Mouse (Mus musculus): ENCODE data around the gene Rsph10b.

The Rsph10b gene

DNA sequence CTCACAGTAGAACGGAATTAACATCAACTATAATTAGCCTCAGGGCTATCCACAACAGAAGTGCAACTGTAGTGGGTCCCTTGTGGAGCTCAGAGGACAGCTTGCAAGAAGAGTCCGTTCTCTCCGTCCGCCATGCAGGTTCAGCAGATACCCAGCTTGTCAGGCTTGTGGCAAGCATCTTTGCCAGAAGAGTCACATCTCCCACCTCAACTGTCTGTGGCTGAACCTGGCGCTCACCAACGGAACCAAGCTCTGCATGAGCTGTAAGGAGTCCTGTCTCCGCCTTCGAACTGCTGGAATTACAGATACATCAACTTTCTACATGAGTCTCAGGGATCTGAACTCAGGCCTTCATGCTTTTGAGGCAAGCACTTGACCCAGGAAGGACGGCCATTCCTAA is 3.3 kb downstream of the Rsph10b start:
- DNase-seq (ENCODE audit: low spot score) = no peak

DNA sequence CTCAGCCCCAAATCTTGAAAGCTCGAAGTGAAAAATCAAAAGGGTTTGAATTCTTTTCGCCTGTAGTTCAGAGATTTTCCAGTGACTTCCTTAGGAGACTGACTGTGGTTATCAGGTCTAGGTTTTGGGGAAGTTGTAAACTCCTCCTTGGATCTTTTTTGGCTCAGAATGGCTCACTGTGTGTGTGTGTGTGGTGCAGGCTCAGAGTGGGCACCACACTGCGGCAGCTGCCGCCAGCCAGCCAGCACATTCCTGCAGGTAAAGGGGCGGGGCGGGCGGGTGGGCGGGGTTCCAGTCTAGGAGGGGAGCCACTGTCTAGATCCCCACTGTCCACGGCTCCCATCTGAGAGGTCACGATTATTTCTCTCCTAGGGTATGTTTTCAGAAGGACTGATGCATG is 8.8 kb downstream of the Rsph10b start:
- DNase-seq (ENCODE audit: low spot score) = no peak

DNA sequence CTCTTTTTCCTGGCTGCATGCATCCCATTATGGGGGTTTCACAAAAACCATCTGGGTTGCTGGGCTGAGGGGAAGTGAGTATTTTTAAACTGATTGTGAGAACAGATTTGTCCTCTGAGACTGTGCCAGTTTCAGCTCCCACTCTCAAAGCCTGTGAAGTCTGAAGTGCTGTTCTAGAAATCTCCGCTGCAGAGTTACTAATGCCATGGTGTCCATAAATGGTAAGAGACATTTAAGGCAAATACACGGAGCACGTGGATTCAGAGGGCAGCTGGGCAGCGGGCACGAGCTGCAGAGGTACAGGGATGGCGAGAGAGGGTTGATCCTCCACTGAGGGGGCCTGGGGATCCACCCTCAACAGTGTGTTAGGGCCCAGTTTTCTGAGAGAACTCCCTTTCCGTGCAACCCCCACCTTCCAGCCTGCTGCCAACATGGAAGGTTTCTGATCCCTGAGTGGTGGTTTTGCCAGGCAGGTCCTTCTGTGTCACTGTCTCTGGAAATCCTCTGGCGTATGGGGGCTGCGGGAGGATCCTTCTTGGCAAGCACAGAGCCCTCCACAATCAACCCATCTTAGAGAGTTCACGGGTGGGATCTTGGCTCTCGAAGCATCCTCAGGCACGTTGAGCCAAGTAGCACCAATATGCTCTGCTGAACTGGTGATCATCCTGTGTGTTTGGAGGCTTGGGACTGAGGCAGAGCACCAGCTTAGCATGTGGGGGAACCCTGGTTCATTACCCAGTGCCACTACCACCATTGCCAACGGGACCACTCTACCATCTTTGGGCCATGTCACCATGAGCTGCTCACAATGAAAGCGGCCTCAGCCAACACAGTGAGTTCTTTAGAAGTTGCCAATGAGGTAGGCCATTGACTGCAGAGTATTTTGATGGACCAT is 10.6 kb downstream of the Rsph10b start:
- DNase-seq (ENCODE audit: low spot score) = no peak

- DNase-seq (ENCODE audit: low spot score) = no peak
These were observed 15.5 kb downstream of the Rsph10b start for GRCm38 (mm10) chr5:143948361-143948760.

DNA sequence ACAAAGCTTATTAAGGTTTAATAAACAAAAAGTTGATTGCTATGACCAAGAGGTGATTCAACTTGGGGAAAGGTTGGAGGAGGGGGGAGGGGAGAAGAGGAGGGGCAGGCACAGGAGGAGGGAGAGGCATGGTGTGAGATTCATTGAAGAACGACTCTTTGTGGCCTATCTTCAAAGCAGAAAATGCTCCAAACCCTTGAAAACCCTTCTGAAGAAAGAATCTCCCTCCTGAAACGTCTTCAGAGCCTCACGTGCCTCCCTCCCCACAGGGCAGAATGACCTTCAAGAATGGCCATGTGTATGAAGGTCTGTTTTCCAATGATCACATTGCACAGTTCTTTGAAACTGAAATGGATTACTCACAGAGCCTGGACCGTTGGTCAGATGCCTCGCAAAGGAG is 17.2 kb downstream of the Rsph10b start:
- DNase-seq (ENCODE audit: low spot score) = no peak

DNA sequence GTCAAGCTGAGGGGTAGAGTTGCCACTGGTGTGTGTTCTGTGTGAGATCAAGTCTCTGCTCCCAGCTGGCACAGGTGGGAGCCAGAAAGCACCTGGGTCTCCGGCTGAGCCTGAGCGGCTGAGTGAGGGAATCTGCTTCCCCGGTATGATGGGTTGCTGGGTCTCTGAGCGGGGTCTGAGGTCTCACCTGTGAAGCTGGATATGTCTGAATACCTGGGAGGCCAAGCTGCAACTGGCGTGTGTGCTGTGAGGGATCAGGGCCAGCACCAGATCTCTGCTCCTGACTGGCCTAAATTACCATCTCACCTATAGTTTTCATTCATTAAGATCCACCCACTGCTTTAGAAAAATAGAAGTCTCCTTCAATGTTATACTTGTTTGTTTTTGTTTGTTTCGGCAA is 24.3 kb downstream of the Rsph10b start:
- no peak for DNase-seq (ENCODE audit: low spot score)

DNA sequence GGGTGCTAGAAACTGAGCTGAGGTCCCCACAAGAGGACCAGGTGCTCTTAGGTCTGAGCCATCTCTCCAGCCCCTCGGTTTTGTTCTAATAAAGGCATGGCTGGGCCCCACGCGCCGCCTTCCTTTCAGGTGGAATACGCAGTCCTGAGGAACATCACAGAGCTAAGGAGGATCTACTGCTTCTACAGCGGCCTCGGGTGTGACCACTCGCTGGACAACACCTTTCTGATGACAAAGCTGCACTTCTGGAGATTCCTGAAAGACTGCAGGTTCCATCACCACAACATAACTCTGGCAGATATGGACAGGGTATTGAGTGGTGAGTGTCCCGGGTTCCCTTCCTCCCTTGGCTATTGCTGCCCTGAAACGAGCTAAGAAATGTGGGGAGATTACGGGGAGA is 26.7 kb downstream of the Rsph10b start:
- DNase-seq (ENCODE audit: low spot score) = no peak

DNA sequence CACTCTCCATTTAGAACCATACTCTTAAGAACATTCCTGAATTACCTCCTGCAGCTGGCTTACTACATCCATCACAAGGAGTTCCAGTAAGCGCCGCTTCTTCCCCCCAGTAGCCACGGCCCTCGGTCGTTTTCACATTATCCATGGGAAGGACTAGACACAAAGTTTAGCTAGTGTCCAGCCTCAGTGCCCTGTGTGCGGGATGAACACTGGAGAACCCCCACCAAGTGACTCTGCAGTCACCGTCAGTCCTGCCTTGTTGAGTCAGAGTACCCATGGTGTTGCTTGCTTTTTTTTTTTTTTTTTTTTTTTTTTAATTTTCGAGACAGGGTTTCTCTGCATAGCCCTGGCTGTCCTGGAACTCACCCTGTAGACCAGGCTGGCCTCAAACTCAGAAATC is 28.3 kb downstream of the Rsph10b start:
- DNase-seq (ENCODE audit: low spot score) = no peak

DNA sequence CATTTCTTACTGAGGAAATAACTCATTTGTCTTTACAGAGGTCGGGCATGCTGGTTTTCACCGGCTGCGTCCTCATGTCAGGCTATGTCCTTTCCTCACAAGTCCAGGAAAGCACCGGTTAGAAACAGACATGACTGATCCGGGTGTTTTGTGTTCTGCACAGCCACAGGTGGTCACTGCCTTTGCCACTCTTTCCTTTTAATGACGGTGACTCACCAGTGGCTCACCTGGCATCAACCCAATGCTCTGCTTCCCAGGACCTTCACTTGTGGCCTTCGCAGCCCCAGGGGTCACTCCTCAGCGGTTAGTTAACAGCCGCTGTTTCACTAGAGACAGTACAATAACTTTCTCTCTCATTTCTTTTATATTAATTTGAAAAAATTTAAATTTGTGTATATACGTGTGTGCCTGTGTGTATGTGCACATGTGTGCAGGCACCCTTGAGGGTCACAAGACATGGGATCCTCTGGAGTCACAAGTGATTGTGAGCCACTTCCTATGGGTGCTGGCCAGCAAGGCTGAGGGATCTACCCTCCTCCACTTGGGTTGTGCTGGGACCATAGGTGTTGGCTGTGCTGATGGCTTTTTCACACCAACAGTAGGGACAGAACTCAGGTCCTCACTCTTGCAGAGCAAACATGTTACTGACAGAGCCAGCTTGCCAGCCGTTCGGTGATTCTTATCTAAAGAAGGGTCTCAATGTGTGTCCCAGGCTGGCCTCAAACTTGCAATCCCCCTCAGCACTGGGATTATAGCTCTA is 32.9 kb downstream of the Rsph10b start:
- no peak for DNase-seq (ENCODE audit: low spot score)

DNA sequence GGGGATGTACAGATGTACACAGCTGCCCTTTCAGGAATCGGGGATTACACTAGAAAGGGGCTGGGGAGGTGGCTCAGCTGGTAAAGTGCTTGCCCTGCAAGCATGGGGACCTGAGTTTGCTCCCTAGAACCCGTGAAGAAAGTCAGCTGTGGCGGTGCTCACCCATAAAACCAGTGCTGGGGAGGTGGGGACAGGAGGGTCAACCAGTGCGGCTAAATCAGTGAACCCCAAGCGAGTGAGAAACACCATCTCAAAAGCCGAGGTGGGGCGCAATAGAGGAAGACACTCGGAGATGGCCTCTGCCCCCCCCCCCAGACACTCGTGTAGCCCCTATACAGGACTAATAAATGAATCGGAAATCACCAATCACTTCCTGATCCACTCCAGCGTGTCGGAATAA is 33.8 kb downstream of the Rsph10b start:
- DNase-seq (ENCODE audit: low spot score) = no peak

- DNase-seq (ENCODE audit: low spot score) = no peak
These were observed 39.8 kb downstream of the Rsph10b start for GRCm38 (mm10) chr5:143972628-143973027.

DNA sequence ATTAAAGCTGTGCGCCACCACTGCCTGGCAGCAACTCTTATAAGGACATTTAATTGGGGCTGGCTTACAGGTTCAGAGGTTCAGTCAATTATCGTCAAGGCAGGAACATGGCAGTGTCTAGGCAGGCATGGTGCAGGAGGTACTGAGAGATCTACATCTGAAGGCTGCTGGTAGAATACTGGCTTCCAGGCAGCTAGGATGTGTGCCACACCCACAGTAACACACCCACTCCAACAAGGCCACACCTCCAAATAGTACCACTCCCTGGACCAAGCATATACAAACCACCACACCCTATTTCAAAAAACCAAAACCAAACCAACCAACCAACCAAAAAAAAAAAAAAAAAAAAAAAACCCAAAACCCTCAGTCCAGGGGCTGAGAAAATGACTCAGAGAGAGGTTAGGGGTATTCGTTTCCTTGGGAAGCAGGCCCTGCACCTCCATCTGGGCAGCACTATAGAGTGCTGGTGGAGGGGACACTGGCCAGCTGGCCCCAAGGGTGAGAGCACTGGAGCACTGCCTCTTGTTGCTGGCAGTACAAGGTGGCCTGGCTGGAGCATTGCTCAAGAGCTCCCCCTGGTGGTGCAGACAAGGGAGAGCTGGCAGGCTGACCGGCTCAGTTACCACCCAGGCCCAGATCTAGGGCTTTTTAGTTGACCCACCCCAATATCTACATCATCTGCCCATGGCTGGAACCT is 42.2 kb downstream of the Rsph10b start:
- DNase-seq (ENCODE audit: low spot score) = peak; percentile 80

DNA sequence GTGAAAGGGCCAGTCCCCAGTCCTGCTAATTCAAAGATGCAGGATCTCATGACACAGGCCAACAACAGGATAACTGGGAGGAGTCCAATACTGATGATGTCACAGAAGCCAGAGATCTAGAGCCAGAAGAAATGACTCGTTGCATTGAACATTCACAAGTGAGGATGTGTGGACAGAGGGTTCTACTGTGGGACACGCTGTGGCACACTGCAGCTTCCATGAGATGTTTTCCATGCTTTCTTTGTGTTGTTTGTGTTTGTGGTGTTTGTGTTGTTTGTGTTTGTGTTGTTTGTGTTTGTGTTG is 42.7 kb downstream of the Rsph10b start:
- no peak for DNase-seq (ENCODE audit: low spot score)

DNA sequence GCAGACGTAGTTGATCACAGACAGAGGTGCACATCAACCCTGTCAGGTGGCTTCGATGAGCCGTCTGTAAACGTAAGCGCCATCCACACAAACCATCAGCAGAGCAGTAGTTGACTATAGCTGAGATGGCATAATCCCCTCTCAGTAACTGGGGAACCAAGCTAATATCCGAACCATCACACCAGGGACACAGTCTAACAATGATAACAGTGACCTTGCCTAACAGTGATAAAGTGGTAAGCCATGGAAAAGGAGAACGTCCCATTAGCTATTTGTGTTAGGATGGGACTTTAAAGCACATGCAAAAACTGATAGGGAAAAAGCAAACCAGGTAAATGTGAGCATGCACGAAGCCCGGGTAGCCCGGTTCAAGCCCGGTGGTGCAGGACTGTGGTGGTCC is 43.4 kb downstream of the Rsph10b start:
- DNase-seq (ENCODE audit: low spot score) = no peak

DNA sequence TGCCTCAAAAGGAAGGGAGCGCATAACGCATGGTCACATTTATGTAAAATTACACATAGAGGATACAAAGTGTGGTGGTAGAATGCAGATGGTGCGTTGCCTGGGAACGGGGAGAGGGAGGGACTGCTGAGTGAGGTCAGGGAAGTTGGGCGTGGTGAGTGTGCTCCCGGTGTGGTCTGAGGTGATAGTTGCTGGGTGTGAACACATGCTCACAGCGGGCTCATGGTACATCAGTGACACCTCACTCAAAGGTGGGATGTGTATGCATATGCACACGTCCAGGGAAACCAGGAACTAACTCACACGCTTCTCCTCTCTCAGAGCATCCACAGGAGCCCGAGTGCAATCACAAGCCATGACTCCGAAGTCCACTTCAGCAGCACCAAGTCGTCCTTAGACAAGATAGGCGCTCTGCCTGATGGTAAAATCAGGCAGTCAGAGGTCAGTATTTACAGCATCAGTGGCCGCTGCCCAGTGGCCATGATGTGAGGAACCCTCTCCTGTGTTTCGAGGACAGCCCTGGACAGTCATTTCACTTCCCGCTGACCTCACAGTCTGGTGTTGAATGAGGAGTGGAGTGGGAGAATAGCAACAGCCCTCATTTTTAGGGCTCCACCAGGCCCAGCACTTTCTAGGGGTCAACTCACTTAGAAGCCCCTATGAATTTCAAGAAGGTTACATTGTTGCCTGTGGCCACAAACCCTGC is 44.0 kb downstream of the Rsph10b start:
- no peak for DNase-seq (ENCODE audit: low spot score)

DNA sequence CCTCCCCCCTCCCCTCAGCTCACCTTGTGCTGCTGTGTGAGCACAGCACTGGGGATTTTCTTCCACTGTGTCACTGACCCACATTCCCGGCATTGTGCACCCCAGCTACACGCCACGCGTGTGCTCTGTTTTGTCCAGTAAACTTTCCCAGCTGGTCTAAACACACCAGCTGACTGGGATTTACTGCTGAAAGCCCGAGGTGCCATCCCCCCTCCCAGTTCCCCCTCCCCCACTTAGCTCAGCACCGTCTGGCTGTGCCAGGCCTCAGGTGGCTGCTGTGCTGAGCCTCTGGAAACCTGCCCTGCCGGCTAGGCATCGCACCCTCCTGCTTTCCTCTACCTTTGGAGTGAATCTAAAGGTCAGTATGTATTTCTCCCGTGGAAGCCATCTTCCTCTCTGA is 48.0 kb downstream of the Rsph10b start:
- no peak for DNase-seq (ENCODE audit: low spot score)

- no peak for DNase-seq (ENCODE audit: low spot score)
These were observed 49.5 kb downstream of the Rsph10b start for GRCm38 (mm10) chr5:143982361-143982760.

DNA sequence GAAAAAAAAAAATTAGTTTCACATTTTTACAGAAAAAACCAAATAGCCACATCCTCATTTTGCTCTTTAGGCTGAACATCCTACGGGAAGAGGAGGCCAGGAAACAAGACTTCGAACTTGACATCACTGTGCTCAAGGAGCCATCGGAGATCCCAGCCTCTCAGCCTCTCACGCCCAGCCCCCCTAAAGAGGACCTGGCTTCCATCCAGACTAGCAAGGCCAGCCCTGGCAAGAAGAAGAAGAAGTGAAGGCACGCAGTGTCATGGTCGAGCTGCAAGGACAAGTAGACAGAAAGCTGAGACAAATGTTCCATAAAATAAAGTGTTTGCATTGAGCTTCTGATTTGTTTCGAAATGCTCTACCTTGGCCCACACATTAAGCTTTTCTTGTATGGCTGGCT is 52.5 kb downstream of the Rsph10b start:
- no peak for DNase-seq (ENCODE audit: low spot score)

- DNase-seq (ENCODE audit: low spot score) = no peak
These were observed 54.8 kb downstream of the Rsph10b start for GRCm38 (mm10) chr5:143987596-143987995.

- no peak for DNase-seq (ENCODE audit: low spot score)
These were observed 56.2 kb downstream of the Rsph10b start for GRCm38 (mm10) chr5:143989046-143989445.

DNA sequence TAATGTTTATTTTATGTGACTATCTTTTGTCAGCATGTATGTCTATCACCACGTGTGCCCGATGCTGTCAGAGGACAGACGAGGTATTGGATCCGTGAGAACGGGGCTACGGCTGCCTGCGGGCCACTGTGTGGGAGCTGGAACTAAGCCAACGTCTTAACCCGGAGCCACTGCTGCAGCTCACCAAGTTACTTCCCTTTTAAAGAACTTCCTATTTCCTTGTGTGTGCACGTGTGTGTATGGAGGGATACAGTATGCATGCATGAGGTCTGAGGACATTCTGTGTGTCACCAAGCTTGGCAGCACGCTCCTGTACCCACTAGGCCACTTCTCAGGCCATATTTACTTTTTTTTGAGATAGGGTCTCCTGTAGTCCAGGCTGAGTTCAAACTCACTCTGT is 57.3 kb downstream of the Rsph10b start:
- DNase-seq (ENCODE audit: low spot score) = no peak

- no peak for DNase-seq (ENCODE audit: low spot score)
These were observed 59.8 kb downstream of the Rsph10b start for GRCm38 (mm10) chr5:143992661-143993060.

Data from embryo, embryonic 10.5 days (tissue).